In genomic region chr5:111543721-111544495, GRCm38 (mm10) we compare ENCODE assay signal across 14 mouse cellular contexts.
"Had no signal": no experiment of that assay in that cellular context is flagged by ENCODE, and none has a peak within 500 bp of the region (broad histone marks: within the 10 kb centered on the region; RNA-seq: fewer than 3 reads in every experiment).

No protein-coding gene starts in this region.

- H3K9me3 ChIP-seq: kidney, embryonic 15.5 days; limb, embryonic 13.5 days; midbrain, embryonic 10.5 days; neural tube, embryonic 15.5 days had no signal

- H3K4me1 ChIP-seq: neural tube, embryonic 15.5 days had no signal

- H3K36me3 ChIP-seq: kidney, embryonic 15.5 days; limb, embryonic 13.5 days; midbrain, embryonic 10.5 days; neural tube, embryonic 15.5 days had no signal

- ATAC-seq: intestine, embryonic 16.5 days had no signal

- H3K4me2 ChIP-seq: kidney, embryonic 15.5 days; limb, embryonic 13.5 days; neural tube, embryonic 15.5 days had no signal

- H3K27me3 ChIP-seq: limb, embryonic 13.5 days had no signal

- H3K9ac ChIP-seq: kidney, embryonic 15.5 days; limb, embryonic 13.5 days; neural tube, embryonic 15.5 days had no signal

- H3K4me3 ChIP-seq: kidney, embryonic 15.5 days; limb, embryonic 13.5 days; midbrain, embryonic 10.5 days; myocyte; neural tube, embryonic 15.5 days had no signal

- DNase-seq: kidney, adult 2 months; kidney, postnatal 14 days; layer of hippocampus, postnatal 36 days; lung, adult 18-20 months; midbrain, embryonic 14.5 days; right cerebral cortex, adult 18-20 months; right cerebral cortex, postnatal 25 days; thymus, postnatal 4 days had no signal

- H3K27ac ChIP-seq: kidney, embryonic 15.5 days; limb, embryonic 13.5 days; midbrain, embryonic 10.5 days; neural tube, embryonic 15.5 days had no signal
